Mouse (Mus musculus): ENCODE measurements around the gene Lsm14a.

The Lsm14a gene

DNA sequence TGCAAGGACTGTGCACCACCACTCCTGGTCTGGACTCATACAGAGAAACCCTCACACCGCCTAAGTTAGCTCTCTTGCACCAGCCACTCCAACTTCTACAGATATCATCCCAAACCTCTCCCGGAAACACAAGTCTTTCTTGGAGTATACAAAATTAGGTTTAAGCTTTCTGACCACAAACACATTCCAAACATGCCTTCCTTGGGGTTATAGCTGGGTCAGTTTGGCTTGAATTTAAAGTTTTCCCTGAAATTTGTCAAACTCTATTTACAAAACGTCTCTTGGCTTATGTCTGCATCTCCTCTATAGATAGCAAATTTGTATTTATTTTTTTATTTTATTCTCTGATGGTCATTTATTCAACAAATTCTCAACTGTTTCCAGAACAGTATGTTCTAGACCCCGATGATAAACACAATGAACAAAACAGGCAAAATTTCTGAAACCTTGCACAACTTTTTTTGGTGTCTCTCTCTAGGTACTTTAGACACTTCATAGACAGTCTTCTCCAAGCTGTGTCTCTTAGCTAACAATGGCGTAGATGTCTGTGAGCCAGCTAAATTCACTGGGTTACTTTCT is 83.8 kb downstream of the Lsm14a start:
- DNase-seq (ENCODE audit: low read depth): no peak

DNA sequence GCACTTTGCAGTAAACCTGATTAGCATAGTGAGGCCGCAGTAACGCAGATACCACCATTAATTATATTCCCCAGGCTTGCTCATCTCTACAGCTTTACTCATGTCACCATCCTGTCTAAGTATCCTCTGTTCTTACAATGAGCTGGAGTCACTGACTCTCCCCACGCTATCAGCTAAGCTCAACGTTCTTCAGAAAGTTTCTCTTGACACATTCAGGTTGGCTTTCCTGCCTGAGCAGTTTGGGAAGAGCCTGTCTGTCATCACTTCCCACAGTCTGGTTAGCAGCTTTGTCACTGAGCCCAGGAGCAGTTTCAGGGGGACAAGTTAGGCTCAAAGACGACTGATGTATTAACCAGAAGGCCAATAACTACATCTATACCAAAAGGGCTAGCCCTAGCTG is 84.5 kb downstream of the Lsm14a start:
- DNase-seq (ENCODE audit: low read depth): no peak

DNA sequence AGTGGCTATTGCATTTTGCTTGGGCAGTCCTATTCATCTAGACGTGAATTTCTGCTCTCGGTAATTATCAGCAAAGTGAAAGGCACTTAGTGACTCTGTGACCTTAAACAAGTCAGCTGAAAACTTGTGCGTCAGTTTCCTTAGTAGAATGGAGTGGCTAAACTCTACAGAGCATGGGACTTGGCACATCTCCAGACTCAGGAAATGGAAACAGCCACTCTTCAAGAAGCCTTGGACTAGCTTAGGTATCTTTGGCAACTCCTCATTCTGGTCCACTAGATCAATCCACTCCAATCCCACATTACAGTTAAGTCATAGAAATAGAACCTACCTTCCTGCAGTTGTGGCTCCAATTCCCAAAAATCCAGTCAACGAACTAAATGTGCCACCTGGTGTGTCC is 87.7 kb downstream of the Lsm14a start:
- DNase-seq (ENCODE audit: low read depth): no peak

DNA sequence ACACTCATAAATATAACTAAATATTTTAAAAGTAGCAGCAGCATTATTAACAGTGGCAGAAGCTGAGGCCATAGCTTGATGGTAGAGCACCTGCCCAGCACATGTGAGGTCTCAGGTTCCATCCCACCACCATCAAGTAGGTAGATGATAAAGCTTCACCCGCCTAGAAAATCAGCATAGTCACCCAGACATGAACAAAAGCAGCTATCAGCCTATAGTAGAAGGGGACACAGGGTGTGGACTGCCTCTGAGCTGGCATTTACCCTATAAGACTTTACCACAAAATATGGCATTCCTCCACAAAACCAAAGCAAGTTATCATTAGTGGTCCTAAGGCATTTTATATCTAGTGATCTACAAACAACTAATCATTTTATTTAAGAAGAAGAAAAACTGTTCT is 90.5 kb downstream of the Lsm14a start:
- DNase-seq (ENCODE audit: low read depth): no peak

DNA sequence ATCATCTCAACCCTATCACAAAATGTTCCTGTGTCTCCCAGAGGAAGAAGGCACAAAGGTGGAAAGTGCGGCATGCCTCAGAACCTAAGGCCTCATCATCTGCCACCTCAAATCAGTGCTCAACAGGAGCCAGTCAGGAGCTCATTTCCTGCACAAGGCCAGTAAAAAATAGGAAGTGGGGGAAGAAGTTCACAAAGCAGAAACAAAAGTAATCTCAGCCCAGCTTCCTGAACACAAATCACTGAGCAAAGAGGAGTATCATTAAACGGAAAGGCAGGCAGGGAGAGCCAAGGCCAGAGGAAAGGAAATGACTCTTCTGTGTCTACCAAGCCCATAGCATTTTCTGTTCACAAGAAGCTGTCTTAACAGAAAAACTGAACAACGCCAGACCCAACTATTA is 91.2 kb downstream of the Lsm14a start:
- DNase-seq (ENCODE audit: low read depth): no peak

DNA sequence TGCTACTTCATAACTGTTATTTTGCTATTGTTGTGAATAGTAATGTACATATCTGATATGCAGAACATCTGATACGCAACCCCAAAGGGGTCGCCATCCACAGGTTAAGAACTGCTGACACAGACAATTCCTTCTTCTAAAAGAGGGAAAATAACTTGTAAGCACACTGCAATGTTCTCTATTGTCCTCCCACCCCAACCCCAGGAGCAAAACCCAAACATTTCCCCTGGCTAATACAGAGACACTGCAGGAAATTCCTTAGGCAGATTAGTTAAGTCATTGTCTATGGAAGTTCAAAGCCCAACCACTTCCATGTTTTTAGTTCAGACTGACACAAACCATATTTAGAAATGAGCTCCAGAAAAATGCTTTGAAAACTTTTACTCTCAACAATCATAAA is 94.3 kb downstream of the Lsm14a start:
- no peak for DNase-seq (ENCODE audit: low read depth)

DNA sequence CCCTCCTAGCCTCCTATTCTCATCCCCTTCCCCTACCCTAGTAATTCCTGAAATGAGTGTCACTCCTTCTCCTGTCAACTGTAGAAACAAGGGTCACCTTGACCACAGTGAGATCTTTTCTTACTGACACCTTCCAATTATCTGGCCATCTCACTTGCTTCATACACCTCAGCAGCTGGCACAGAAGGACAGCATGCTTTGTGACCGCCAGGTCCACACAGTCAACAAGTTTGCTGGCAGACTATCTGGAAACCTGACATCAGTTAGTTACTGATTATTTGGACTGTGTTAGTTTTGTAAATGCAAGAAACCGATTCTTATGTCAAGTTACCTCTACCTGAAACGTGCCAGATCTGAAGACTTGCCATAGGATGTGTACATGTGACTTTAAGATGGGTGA is 97.0 kb downstream of the Lsm14a start:
- DNase-seq (ENCODE audit: low read depth): no peak
